Mouse (Mus musculus) kidney, adult 2 months (tissue): ENCODE data around the gene C1qbp.

Experiments used
- CTCF ChIP-seq: fragments of 200-500 bp; conservative IDR thresholded peaks from 2 replicates; pipeline ENCODE4 v1.5.1; 2011; ENCODE audit warnings: low read depth, mild to moderate bottlenecking, control low read depth, low read length, moderate library complexity, mixed read lengths; ENCODE audit not compliant: insufficient read depth, insufficient read length
- POLR2A ChIP-seq: fragments of 200-500 bp; IDR thresholded peaks from one replicate; pipeline ENCODE4 v1.6.1; 2011; ENCODE audit warnings: low read depth, low read length, control low read depth

DNA sequence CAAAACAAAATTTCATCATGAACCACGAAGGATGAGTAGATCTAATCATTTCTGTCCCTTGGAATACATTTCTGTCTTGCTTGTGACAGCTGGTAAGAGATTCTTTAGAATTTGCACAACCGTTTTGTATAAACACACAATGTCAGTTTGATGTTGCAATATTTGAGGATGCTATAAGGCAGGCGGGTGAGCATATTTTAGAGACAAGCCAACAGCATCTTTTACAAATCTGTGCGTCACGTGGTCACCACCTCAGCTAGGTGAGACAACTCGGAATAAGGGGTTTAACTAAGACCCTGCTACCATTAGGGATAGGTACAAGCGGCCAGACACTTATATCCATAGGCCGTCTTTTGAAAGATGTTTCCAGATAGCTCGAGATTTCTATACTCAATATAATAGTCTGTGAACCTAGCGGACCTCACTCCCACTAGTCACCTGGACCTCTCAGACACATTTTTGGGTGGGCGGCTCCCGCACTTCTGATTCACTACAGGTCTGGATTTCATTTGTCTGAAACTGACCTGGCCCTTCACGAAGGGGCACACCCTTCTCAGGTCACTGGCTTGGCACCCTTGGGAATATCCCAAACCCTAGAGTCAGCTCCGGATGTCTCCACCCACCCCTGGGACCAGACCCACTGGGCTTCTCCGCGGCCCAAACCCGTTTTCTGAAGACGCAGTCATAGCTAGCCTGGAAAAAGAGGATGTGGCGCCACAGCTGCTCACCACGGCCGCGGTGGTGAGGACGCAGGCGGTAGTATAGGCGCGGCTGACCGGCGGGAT, 35.8 kb upstream of the C1qbp start:
- no peak for TF ChIP-seq CTCF
- no peak for TF ChIP-seq POLR2A
